Mouse (Mus musculus): Measurements from ENCODE around the gene Snap23.

DNA sequence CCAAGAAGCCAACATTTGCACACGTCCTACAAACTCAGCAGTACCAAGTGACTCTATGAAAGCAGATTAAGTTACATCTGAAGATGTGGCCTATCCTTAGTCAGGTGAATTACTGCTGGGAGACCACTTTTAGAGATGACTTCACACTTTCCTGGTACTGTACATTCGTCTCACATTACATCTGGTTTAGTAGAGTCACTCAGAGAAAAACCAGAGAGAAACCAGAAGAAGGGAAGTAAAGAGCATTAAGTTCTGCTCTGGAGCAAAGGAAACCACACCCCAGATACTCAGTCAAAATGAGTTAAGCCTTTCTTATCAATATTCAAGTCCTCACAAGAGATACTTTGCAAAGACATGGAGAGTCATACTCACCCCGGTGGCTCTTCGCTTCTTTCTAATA, 36.2 kb upstream of the Snap23 start:
- TF ChIP-seq POLR2A (IDR thresholded peaks at IDR 0.05; ENCODE audit: insufficient read depth, low read depth, low read length) (no peak), EP300 (IDR thresholded peaks at IDR 0.05; ENCODE audit: insufficient read depth, low read depth, low read length) (no peak), CTCF (IDR thresholded peaks at IDR 0.05) (no peak)

Data from heart, adult 2 months (tissue).